Mouse (Mus musculus): ENCODE measurements around the gene Mlx.

DNA sequence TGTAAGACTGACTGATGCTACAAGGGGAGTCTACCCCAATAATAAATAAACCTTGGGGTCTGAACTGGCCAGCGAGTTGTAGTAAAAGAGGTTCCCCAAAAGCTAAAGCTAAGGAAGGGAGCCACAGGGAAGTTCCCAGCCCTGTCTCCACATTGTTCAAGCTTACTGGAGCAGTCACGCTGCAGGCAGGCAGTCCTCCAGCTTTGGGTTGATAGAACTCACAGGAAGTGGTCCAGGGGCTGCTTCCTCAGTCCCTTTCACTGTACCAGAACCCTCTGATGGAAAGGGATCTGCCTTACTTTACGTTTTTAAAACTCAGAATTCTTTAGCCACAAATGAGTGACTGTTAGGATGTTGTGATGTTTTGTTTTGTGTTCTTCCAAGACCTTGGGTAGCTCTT lies 39.6 kb upstream of the Mlx start:
- no peak for TF ChIP-seq GATA1 (IDR thresholded peaks at IDR 0.05; ENCODE audit: low read length)
- no peak for TF ChIP-seq TAL1 (IDR thresholded peaks at IDR 0.05; ENCODE audit: low read length)
